Mouse (Mus musculus) ES-Bruce4 (cell line): ENCODE measurements around the gene Rasal2.

ENCODE experiments used
- CTCF ChIP-seq: IDR thresholded peaks from one replicate; pipeline ENCODE4 v1.8.1; 2011; ENCODE audit warnings: low read depth, low read length
- EP300 ChIP-seq: IDR thresholded peaks from 2 replicates; pipeline ENCODE4 v1.6.1; 2011; ENCODE audit warnings: low read depth, low read length; ENCODE audit not compliant: insufficient read depth
- POLR2A ChIP-seq: IDR thresholded peaks from one replicate; pipeline ENCODE4 v1.8.1; 2011; ENCODE audit warnings: low read length; ENCODE audit not compliant: insufficient read depth

DNA sequence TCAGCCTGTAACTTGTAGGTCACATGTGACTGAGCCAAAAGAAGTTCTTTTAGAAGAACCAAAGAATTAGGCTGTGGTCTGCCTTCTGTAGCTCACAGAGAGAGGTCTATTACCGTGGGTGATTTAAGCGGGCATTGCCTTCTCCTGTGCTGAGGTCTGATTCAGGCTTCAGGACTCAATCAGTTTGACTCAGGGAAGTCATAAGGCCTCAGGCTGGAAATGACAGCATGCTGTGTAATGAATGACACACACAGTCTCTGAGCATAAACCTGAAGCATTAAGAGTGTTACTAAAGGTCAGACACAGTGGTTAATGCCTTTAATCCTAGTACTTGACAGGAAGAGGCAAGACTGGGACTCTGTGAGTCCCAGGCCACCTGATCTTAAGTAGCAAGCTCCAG is 31.7 kb downstream of the Rasal2 start:
- TF ChIP-seq CTCF (no peak), POLR2A (no peak), EP300 (no peak)
